Mouse (Mus musculus): ENCODE measurements around the gene Magea2.
"Not testable (repeated sequence)": the region's sequence is repeated elsewhere in the genome, so short reads cannot be mapped to it uniquely, and the experiment has no call there.

Magea2 gene

DNA sequence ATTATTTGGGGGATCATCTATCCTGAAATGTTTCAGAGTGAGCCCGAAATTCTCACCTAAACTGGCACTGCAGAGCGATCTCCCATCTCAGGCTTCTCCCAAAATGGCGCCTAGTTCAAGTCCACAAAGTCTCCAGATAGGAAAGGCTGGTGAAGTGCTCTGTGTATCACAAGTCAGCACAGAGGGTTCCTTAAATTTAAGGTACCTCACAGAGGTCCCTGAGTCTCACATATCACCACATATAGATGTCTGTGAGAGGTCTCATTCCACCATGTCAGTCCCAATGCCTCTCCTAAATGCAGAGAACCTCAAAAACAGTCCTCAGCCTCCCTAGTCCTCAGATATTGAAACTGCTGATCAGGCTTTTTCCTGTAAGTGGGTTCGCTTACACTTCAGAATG is at the start of gene Magea2:
TSS of gene Magea2 (minus strand) at position 101 of the 400 bp plus-strand sequence.
- DNase-seq (ENCODE audit: low spot score): not testable (repeated sequence)

DNA sequence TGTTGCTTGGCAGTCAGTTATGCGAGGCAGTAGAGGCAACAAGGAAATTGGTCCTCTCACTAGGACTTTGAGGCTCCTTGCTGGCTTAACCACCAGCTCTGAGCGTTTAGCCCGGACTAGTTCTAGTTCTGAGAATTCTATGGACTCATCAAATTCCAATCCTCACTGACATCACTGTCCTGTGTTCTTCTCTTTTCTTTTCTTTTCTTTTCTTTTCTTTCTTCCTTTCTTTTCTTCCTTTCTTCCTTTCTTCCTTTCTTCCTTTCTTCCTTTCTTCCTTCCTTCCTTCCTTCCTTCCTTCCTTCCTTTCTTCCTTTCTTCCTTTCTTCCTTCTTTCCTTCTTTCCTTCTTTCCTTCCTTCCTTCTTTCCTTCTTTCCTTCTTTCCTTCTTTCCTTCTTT is 34.8 kb upstream of the Magea2 start, which contains the start of gene Cldn34b2:
TSS of gene Cldn34b2 (minus strand) at position 101 of the 400 bp plus-strand sequence.
- DNase-seq (ENCODE audit: low spot score): not testable (repeated sequence)

DNA sequence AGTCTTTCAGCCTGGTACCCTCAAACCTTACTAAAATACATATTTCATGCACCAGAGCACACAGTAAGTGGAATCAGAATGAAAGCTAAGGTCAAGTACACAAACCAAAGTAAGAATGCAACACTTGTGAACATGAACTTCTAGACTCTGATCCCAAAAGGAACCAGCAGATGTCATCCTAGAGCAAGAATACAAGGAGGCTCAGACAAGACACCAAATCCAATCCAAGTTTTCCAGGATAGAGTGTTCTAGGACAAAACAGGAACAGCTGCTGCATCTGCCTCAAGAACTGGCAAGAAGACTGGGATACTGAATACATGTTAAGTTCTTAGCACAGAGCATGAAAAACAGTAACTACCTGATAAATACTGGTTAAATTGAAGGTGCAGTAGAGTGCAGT is 4.6 kb upstream of the Magea2 start:
- DNase-seq (ENCODE audit: low spot score): no peak

DNA sequence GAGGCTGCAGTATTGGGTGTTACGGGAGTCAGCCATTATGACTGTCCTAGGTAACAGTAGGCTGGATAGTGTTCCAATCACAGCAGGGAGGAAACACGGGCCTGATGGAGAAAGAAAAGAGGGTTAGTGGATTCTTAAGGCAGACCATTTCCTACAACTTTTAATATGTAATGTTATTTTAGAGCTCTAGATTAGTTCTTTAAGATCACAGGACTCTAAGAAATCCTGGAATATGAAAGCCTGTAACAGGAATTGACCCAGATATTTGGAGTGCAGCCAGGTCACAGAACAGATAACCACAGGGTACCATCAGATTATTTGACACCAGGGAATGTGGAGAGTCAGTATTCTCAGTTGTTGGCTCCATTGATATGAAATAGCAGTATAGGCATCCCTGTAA is 3.8 kb downstream of the Magea2 start, which contains the start of gene Magea1:
TSS of gene Magea1 (minus strand) at position 101 of the 400 bp plus-strand sequence.
- not testable (repeated sequence) for DNase-seq (ENCODE audit: low spot score)

DNA sequence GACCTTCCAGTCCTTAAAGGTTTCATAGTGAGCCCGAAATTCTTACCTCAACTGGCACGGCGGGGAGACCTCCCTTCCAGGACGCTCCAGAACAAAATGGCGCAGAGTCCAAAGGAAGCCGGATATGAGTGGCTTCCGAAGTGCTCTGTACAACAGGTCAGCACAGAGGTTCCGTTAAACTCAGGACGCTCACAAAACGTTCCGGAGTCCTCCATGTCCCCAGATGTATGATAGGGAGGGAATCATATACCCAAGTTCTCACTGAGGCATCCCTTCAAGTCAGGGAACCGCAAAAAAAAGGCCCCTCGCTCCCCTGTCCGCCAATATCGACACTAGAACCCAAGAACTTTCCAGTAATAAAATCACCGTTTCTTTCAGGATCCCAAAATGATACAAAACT is 30.4 kb downstream of the Magea2 start, which contains the start of gene Magea5:
TSS of gene Magea5 (minus strand) at position 101 of the 400 bp plus-strand sequence.
- not testable (repeated sequence) for DNase-seq (ENCODE audit: low spot score)

DNA sequence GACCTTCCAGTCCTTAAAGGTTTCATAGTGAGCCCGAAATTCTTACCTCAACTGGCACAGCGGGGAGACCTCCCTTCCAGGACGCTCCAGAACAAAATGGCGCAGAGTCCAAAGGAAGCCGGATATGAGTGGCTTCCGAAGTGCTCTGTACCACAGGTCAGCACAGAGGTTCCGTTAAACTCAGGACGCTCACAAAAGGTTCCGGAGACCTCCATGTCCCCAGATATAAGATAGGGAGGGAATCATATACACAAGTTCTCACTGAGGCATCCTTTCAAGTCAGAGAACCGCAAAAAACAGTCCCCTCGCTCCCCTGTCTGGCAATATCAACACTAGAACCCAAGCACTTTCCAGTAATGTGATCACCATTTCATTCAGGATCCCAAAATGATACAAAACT is 97.7 kb downstream of the Magea2 start, which contains the start of gene Magea8:
TSS of gene Magea8 (minus strand) at position 101 of the 400 bp plus-strand sequence.
- not testable (repeated sequence) for DNase-seq (ENCODE audit: low spot score)
